Mouse (Mus musculus) MEL (cell line): Measurements from ENCODE around the gene Apon. TPM values are rescaled to one million over a fixed set of nuclear protein-coding genes. Genes with fewer than 3 reads are reported as not detected.
A peak's percentile ranks its signal among the peaks of the same experiment; 100 is the strongest.
"Not testable (repeated sequence)": the region's sequence is repeated elsewhere in the genome, so short reads cannot be mapped to it uniquely, and the experiment has no call there.

Experiments
- DNase-seq: peaks from one replicate; pipeline ENCODE4 v3.0.0; 2011; ENCODE audit warnings: low read depth, low spot score
- H3K27ac ChIP-seq: 2 replicates; pipeline ENCODE4 v1.5.1; 2012; ENCODE audit warnings: low read depth, mild to moderate bottlenecking, control low read depth, low read length, moderate library complexity; ENCODE audit not compliant: control insufficient read depth
- H3K27me3 ChIP-seq, 2 experiments: fragments of 150-350 bp in 1 of 2; sonication (generic) in 1 of 2; 2 replicates each; pipeline ENCODE4 v1.6.1; 2012; ENCODE audit warnings: low read length in 2 of 2, mild to moderate bottlenecking in 2 of 2, improper control_type of control experiment in 1 of 2, moderate library complexity in 1 of 2; ENCODE audit not compliant: insufficient read depth in 2 of 2, control insufficient read depth in 1 of 2
- H3K36me3 ChIP-seq, 2 experiments: 2 replicates each; pipeline ENCODE4 v1.6.1; 2012 to 2014; ENCODE audit warnings: low read length in 2 of 2, improper control_type of control experiment in 1 of 2, inconsistent platforms in 1 of 2, mild to moderate bottlenecking in 1 of 2; ENCODE audit not compliant: insufficient read depth in 2 of 2, control insufficient read depth in 1 of 2
- H3K4me1 ChIP-seq, 2 experiments: fragments of 150-350 bp in 1 of 2; sonication (generic) in 1 of 2; 2 replicates each; pipeline ENCODE4 v1.6.1; 2012; ENCODE audit warnings: low read length in 2 of 2, improper control_type of control experiment in 1 of 2, mild to moderate bottlenecking in 1 of 2; ENCODE audit not compliant: insufficient read depth in 2 of 2, control insufficient read depth in 1 of 2
- H3K4me3 ChIP-seq, 2 experiments: fragments of 150-350 bp in 1 of 2; sonication (generic) in 1 of 2; 2 replicates each; pipeline ENCODE4 v1.5.1; 2012; ENCODE audit warnings: low read depth in 2 of 2, low read length in 2 of 2, mild to moderate bottlenecking in 2 of 2, moderate library complexity in 2 of 2, control low read depth in 1 of 2, improper control_type of control experiment in 1 of 2; ENCODE audit not compliant: control insufficient read depth in 1 of 2, insufficient read depth in 1 of 2
- H3K79me2 ChIP-seq: 2 replicates; pipeline ENCODE4 v1.6.1; 2012; ENCODE audit warnings: mild to moderate bottlenecking, low read length, moderate library complexity; ENCODE audit not compliant: control insufficient read depth, poor library complexity, insufficient read depth
- H3K9ac ChIP-seq: 2 replicates; pipeline ENCODE4 v1.6.1; 2012; ENCODE audit warnings: low read depth, mild to moderate bottlenecking, control low read depth, low read length, moderate library complexity; ENCODE audit not compliant: control insufficient read depth, poor library complexity, severe bottlenecking
- H3K9me3 ChIP-seq: fragments of 150-350 bp; sonication (generic); replicated peaks from 2 replicates; pipeline ENCODE4 v1.6.1; 2012; ENCODE audit warnings: mild to moderate bottlenecking, low read length, improper control_type of control experiment, moderate library complexity; ENCODE audit not compliant: insufficient read depth
- ETS1 ChIP-seq: IDR thresholded peaks from 2 replicates; pipeline ENCODE4 v1.6.1; 2012; ENCODE audit warnings: low read depth, mild to moderate bottlenecking, inconsistent platforms, low read length, improper control_type of control experiment, moderate library complexity
- GATA1 ChIP-seq: IDR thresholded peaks from 2 replicates; pipeline ENCODE4 v1.6.1; 2011; ENCODE audit warnings: low read depth, low read length, improper control_type of control experiment
- JUND ChIP-seq: IDR thresholded peaks from 2 replicates; pipeline ENCODE4 v1.6.1; 2011; ENCODE audit warnings: low read depth, mild to moderate bottlenecking, improper control_type of control experiment, low read length
- MAFK ChIP-seq: IDR thresholded peaks from 2 replicates; pipeline ENCODE4 v1.6.1; 2011; ENCODE audit warnings: low read depth, mild to moderate bottlenecking, low read length, improper control_type of control experiment, borderline replicate concordance
- MAZ ChIP-seq: IDR thresholded peaks from 2 replicates; pipeline ENCODE4 v1.6.1; 2012; ENCODE audit warnings: low read depth, mild to moderate bottlenecking, inconsistent platforms, low read length, improper control_type of control experiment
- MXI1 ChIP-seq: IDR thresholded peaks from 2 replicates; pipeline ENCODE4 v1.6.1; 2011; ENCODE audit warnings: mild to moderate bottlenecking, low read depth, low read length, improper control_type of control experiment
- MYC ChIP-seq: IDR thresholded peaks from 2 replicates; pipeline ENCODE4 v1.6.1; 2011; ENCODE audit warnings: low read depth, mild to moderate bottlenecking, low read length, improper control_type of control experiment, moderate library complexity
- POLR2A ChIP-seq, 2 experiments: IDR thresholded peaks; 2 replicates each; pipeline ENCODE4 v1.6.1; 2011 to 2012; ENCODE audit warnings: low read length in 2 of 2, mild to moderate bottlenecking in 2 of 2, control low read depth in 1 of 2, improper control_type of control experiment in 1 of 2, low read depth in 1 of 2, moderate library complexity in 1 of 2; ENCODE audit not compliant: control insufficient read depth in 1 of 2, insufficient read depth in 1 of 2, poor library complexity in 1 of 2
- POLR2AphosphoS5 ChIP-seq: IDR thresholded peaks from 2 replicates; pipeline ENCODE4 v1.6.1; 2012; ENCODE audit warnings: low read depth, borderline replicate concordance, mild to moderate bottlenecking, inconsistent platforms, low read length, moderate library complexity, mixed read lengths
- RCOR1 ChIP-seq: IDR thresholded peaks from 2 replicates; pipeline ENCODE4 v1.6.1; 2012; ENCODE audit warnings: low read depth, mild to moderate bottlenecking, inconsistent platforms, low read length, improper control_type of control experiment
- SIN3A ChIP-seq: IDR thresholded peaks from 2 replicates; pipeline ENCODE4 v1.6.1; 2012; ENCODE audit warnings: low read length, improper control_type of control experiment, inconsistent platforms
- SMC3 ChIP-seq: IDR thresholded peaks from 2 replicates; pipeline ENCODE4 v1.6.1; 2011; ENCODE audit warnings: low read depth, low read length, improper control_type of control experiment
- TAL1 ChIP-seq: IDR thresholded peaks from 2 replicates; pipeline ENCODE4 v1.6.1; 2012; ENCODE audit warnings: mild to moderate bottlenecking, inconsistent platforms, low read length, moderate library complexity, mixed read lengths
- TBP ChIP-seq: IDR thresholded peaks from 2 replicates; pipeline ENCODE4 v1.8.0; 2011; ENCODE audit warnings: low read depth, low read length, improper control_type of control experiment
- USF1 ChIP-seq: IDR thresholded peaks from 2 replicates; pipeline ENCODE4 v1.6.1; 2014; ENCODE audit warnings: low read depth, mild to moderate bottlenecking, inconsistent platforms, low read length, improper control_type of control experiment, moderate library complexity
- USF2 ChIP-seq, 2 experiments: IDR thresholded peaks; 2 replicates each; pipeline ENCODE4 v1.6.1; 2011 to 2012; ENCODE audit warnings: improper control_type of control experiment in 2 of 2, low read length in 2 of 2, borderline replicate concordance in 1 of 2, inconsistent platforms in 1 of 2, low read depth in 1 of 2, mild to moderate bottlenecking in 1 of 2; ENCODE audit not compliant: insufficient read depth in 1 of 2
- ZKSCAN1 ChIP-seq: IDR thresholded peaks from 2 replicates; pipeline ENCODE4 v1.6.1; 2012; ENCODE audit warnings: low read depth, mild to moderate bottlenecking, inconsistent platforms, low read length, improper control_type of control experiment, moderate library complexity
- ZMIZ1 ChIP-seq: IDR thresholded peaks from 2 replicates; pipeline ENCODE4 v1.6.1; 2012; ENCODE audit warnings: low read depth, mild to moderate bottlenecking, inconsistent platforms, low read length, improper control_type of control experiment, moderate library complexity
- polyA plus RNA-seq, 2 experiments: library from polyadenylated mRNA; stranded (reverse) in 1 of 2; unstranded in 1 of 2; fragments of >175 nt in 1 of 2; fragments of >200 nt in 1 of 2; gene quantifications; 2 replicates each; pipeline versions ENCODE4 v1.2.1 to v1.2.4; 2012; ENCODE audit warnings: low replicate concordance in 2 of 2, low read depth in 1 of 2; ENCODE audit not compliant: insufficient read length in 2 of 2, insufficient read depth in 1 of 2, missing spikeins in 1 of 2
- total RNA-seq: library from RNA; depleted of rRNA; stranded (reverse); fragments of 300-350 nt; gene quantifications from 2 replicates; pipeline ENCODE4 v1.2.3, GENCODE M21; 2012

Gene Apon
- total and polyA plus RNA-seq, 3 experiments, result 0.27 to 0.46 TPM; not detected in 1

DNA sequence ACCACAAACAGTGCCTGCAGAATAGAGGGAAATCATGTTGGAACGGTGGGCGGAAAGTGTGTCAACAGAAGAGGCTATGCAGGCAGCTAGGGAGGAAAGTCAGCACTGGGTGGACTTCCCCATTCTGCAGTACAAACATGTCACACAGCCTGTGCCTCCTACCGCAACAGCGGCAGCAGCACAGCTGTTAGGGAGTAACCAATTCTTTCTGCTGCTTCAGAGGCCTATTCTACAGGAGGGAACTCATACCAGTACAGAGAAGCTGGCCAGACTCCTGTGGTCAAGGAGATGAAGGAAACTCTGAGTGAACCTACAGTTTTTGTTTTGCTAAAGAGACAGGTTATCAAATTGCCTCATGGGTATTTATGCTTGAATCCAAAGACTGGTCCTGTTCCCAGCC lies 5.1 kb downstream of the Apon start:
- no peaks in the 10 kb centered on the region for H3K27me3 ChIP-seq
- H3K4me1 ChIP-seq, result peaks cover 0 to 16% of the 10 kb centered on the region in 2 experiments; a peak in 3 of 4 replicates
- H3K4me3 ChIP-seq, result 0 out of 4 replicates have a peak overlapping the region, but pooled peaks of 1 of the 2 experiments have one; percentile 10
- peak overlapping the region; percentile 39 for H3K27ac ChIP-seq
- H3K79me2 ChIP-seq, result no peaks in the 10 kb centered on the region
- peaks cover 0 to 6% of the 10 kb centered on the region in 2 experiments; a peak in 2 of 4 replicates for H3K36me3 ChIP-seq
- H3K9me3 ChIP-seq, result no peaks in the 10 kb centered on the region
- peak overlapping the region; percentile 40; the same call in 1 of the 2 replicates for H3K9ac ChIP-seq
- TF ChIP-seq ETS1 (peak; percentile 55; the same call in 1 of the 2 replicates), TBP (peak; percentile 72), POLR2AphosphoS5 (no peak), SIN3A (peak; percentile 56; the same call in 1 of the 2 replicates)
- peak; percentile 81 for DNase-seq

DNA sequence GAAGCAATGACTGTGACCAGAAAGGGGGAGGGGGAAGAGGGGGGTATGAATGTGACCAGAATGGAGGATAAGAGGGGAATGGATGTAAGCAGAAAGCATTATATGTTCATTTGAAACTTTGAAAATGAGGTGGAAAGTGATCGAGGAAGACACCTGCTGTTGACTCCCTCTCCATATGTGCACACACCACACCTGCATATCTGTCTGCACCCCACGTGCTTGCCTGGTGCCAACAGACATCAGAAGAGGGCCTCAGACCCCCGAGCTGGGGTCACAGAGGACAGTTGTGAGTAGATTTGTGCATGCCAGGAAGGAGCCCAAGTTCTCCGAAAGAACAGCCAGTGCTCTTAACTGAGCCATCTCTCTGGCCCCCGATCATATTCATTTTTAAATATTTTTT lies 6.0 kb downstream of the Apon start:
- Histone ChIP-seq H3K4me1 (peaks cover 0 to 16% of the 10 kb centered on the region in 2 experiments; a peak in 3 of 4 replicates), H3K27me3 (no peaks in the 10 kb centered on the region), H3K27ac (no peak overlapping the region), H3K4me3 (no peak overlapping the region), H3K9me3 (no peaks in the 10 kb centered on the region), H3K36me3 (peaks cover 0 to 6% of the 10 kb centered on the region in 2 experiments; a peak in 2 of 4 replicates), H3K9ac (no peak overlapping the region), H3K79me2 (no peaks in the 10 kb centered on the region)
- DNase-seq, result no peak
- no peak for TF ChIP-seq USF1
- TF ChIP-seq USF2 (IDR thresholded peaks at IDR 0.05; ENCODE audit: borderline replicate concordance in 1 of 2, insufficient read depth in 1 of 2, low read depth in 1 of 2, low read length in 2 of 2), result no peak
- TF ChIP-seq MXI1, result no peak
- TF ChIP-seq JUND, result no peak
- no peak for TF ChIP-seq TBP
- TF ChIP-seq ZMIZ1, result no peak
- TF ChIP-seq TAL1, result no peak
- no peak for TF ChIP-seq MAZ
- no peak for TF ChIP-seq POLR2AphosphoS5
- no peak for TF ChIP-seq MAFK
- TF ChIP-seq ZKSCAN1, result no peak
- no peak for TF ChIP-seq POLR2A (IDR thresholded peaks at IDR 0.05; ENCODE audit: control insufficient read depth in 1 of 2, insufficient read depth in 1 of 2, low read depth in 1 of 2, low read length in 2 of 2, poor library complexity in 1 of 2)
- no peak for TF ChIP-seq MYC
- no peak for TF ChIP-seq SMC3
- TF ChIP-seq GATA1, result no peak
- no peak for TF ChIP-seq RCOR1

DNA sequence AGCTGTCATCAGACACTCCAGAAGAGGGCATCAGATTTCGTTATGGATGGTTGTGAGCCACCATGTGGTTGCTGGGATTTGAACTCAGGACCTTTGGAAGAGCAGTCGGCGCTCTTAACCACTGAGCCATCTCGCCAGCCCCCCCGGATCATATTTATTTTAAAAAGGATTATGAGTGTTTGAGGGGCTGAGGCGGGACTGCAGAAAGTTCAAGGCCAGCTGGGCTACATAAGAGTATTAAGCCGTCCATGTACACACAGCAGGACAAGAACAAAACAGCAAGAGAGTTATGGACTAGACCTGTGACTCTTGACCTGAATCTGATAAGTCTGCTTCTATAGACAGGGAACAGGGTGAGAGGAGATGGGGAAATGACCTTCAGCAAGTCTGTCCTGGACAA lies 6.5 kb downstream of the Apon start:
- not testable (repeated sequence) for H3K9ac ChIP-seq, H3K9me3 ChIP-seq, H3K79me2 ChIP-seq, H3K36me3 ChIP-seq, H3K27me3 ChIP-seq, DNase-seq, H3K27ac ChIP-seq, H3K4me3 ChIP-seq
- peaks cover 0 to 16% of the 10 kb centered on the region in 2 experiments; a peak in 3 of 4 replicates for H3K4me1 ChIP-seq
